Mouse (Mus musculus) kidney, adult 2 months (tissue): ENCODE measurements around the gene Prss44.

Source experiments
- CTCF ChIP-seq: fragments of 200-500 bp; conservative IDR thresholded peaks from 2 replicates; pipeline ENCODE4 v1.5.1; 2011; ENCODE audit warnings: low read depth, mild to moderate bottlenecking, control low read depth, low read length, moderate library complexity, mixed read lengths; ENCODE audit not compliant: insufficient read depth, insufficient read length
- POLR2A ChIP-seq: fragments of 200-500 bp; IDR thresholded peaks from one replicate; pipeline ENCODE4 v1.6.1; 2011; ENCODE audit warnings: low read depth, low read length, control low read depth

- TF ChIP-seq CTCF (no peak), POLR2A (no peak)
Observed at GRCm38 (mm10) chr9:110783611-110784010, 30.2 kb upstream of the Prss44 start.
